Mouse (Mus musculus) forebrain, embryonic 11.5 days (tissue): ENCODE results near the gene Ptger2. TPM values are rescaled to one million over a fixed set of nuclear protein-coding genes. Genes with fewer than 3 reads are reported as not detected.

ENCODE experiments used
- ATAC-seq: fragments of 200-750 bp; cut with Nextera tagmentation; replicated peaks from 2 replicates; pipeline ENCODE4 v1.8.0; 2017; ENCODE audit warnings: moderate TSS enrichment; ENCODE audit not compliant: low FRiP score
- DNase-seq: peaks from one replicate; pipeline ENCODE4 v3.0.0-alpha.2; 2017; ENCODE audit warnings: low spot score
- H3K27ac ChIP-seq: fragments of 300-500 bp; sonication (generic); 2 replicates; pipeline ENCODE4 v1.5.1; 2014; ENCODE audit warnings: low read depth, low read length
- H3K27me3 ChIP-seq: fragments of 300-500 bp; sonication (generic); 2 replicates; pipeline ENCODE4 v1.6.1; 2014; ENCODE audit warnings: mild to moderate bottlenecking, low read length, mixed read lengths; ENCODE audit not compliant: control insufficient read depth, insufficient read depth
- H3K36me3 ChIP-seq: fragments of 300-500 bp; sonication (generic); 2 replicates; pipeline ENCODE4 v1.6.1; 2014; ENCODE audit warnings: mild to moderate bottlenecking, low read length, moderate library complexity, mixed read lengths; ENCODE audit not compliant: control insufficient read depth, insufficient read depth
- H3K4me1 ChIP-seq: fragments of 300-500 bp; sonication (generic); replicated peaks from 2 replicates; pipeline ENCODE4 v1.6.1; 2014; ENCODE audit warnings: low read length, mixed read lengths; ENCODE audit not compliant: control insufficient read depth, insufficient read depth
- H3K4me2 ChIP-seq: fragments of 300-500 bp; sonication (generic); 2 replicates; pipeline ENCODE4 v1.6.1; 2014; ENCODE audit warnings: low read depth, mild to moderate bottlenecking, low read length, moderate library complexity, mixed read lengths; ENCODE audit not compliant: severe bottlenecking
- H3K4me3 ChIP-seq: fragments of 300-500 bp; sonication (generic); 2 replicates; pipeline ENCODE4 v1.5.1; 2014; ENCODE audit warnings: low read depth, low read length
- H3K9ac ChIP-seq: fragments of 300-500 bp; sonication (generic); 2 replicates; pipeline ENCODE4 v1.6.1; 2014; ENCODE audit warnings: low read length
- H3K9me3 ChIP-seq: fragments of 300-500 bp; sonication (generic); 2 replicates; pipeline ENCODE4 v1.6.1; 2016; ENCODE audit warnings: low read length, mixed read lengths; ENCODE audit not compliant: control insufficient read depth
- WGBS: fragments of 180-500 bp; shearing (Covaris S2); extraction: QIAGEN DNeasy Blood & Tissue Kit; methylation state at CpG from one replicate; pipeline ENCODE4 v1.1.7; 2014; 5-methylcytosine and 5-hydroxymethylcytosine counted together
- polyA plus RNA-seq: library from polyadenylated mRNA; unstranded; fragments of >200 nt; fragmentation: Nextera tagmentation; extraction: Ambion mirVana; gene quantifications from 2 replicates; pipeline ENCODE4 v1.2.1, GENCODE M21; 2014

Gene Ptger2
- polyA plus RNA-seq, 1 experiment from 2014 or later: 0.13 TPM

- WGBS: 1% methylated on average over 45 of the region's 45 CpGs
- Histone ChIP-seq H3K4me2 (peak overlapping the region; percentile 88), H3K4me3 (peak overlapping the region; percentile 40), H3K4me1 (0 out of 2 replicates have a peak, but pooled peaks cover 6% of the 10 kb centered on the region), H3K9me3 (no peaks in the 10 kb centered on the region), H3K9ac (peak overlapping the region; percentile 32), H3K27ac (no peak overlapping the region), H3K27me3 (peaks cover 16% of the 10 kb centered on the region), H3K36me3 (no peaks in the 10 kb centered on the region)
- ATAC-seq (peak; percentile 51), DNase-seq (peak; percentile 61)
Measured at GRCm38 (mm10) chr14:44989017-44989721, 1.2 kb downstream of the Ptger2 start.

GRCm38 (mm10) chr14:44989751-44990150, 1.8 kb downstream of the Ptger2 start:
- no peak for DNase-seq
- H3K27me3 ChIP-seq: peaks cover 16% of the 10 kb centered on the region

GRCm38 (mm10) chr14:44994337-44994736, 6.3 kb downstream of the Ptger2 start:
- H3K27ac ChIP-seq: no peak overlapping the region
- DNase-seq: no peak
- H3K9me3 ChIP-seq: no peaks in the 10 kb centered on the region
- H3K4me1 ChIP-seq: 0 out of 2 replicates have a peak, but pooled peaks cover under 1% of the 10 kb centered on the region
- H3K36me3 ChIP-seq: no peaks in the 10 kb centered on the region
- no peak overlapping the region for H3K9ac ChIP-seq
- ATAC-seq: no peak
- peaks cover 9% of the 10 kb centered on the region for H3K27me3 ChIP-seq
- H3K4me3 ChIP-seq: no peak overlapping the region
- no peak overlapping the region for H3K4me2 ChIP-seq

More at GRCm38 (mm10) chr14:44989751-44990150, 1.8 kb downstream of the Ptger2 start:
- Histone ChIP-seq H3K9ac (peak overlapping the region; percentile 32; the same call in 1 of the 2 replicates), H3K4me2 (peak overlapping the region; percentile 88), H3K9me3 (no peaks in the 10 kb centered on the region), H3K27ac (no peak overlapping the region), H3K4me1 (0 out of 2 replicates have a peak, but pooled peaks cover 6% of the 10 kb centered on the region), H3K36me3 (no peaks in the 10 kb centered on the region), H3K4me3 (peak overlapping the region; percentile 40)
- no peak for ATAC-seq
- WGBS: 30% methylated on average over 4 of the region's 4 CpGs

- Histone ChIP-seq H3K27me3 (no peaks in the 10 kb centered on the region), H3K9me3 (no peaks in the 10 kb centered on the region), H3K36me3 (no peaks in the 10 kb centered on the region), H3K9ac (no peak overlapping the region), H3K4me1 (no peaks in the 10 kb centered on the region), H3K4me2 (no peak overlapping the region), H3K4me3 (no peak overlapping the region), H3K27ac (no peak overlapping the region)
- ATAC-seq: no peak
- no peak for DNase-seq
- 87% methylated on average over 3 of the region's 3 CpGs for WGBS
Measured at GRCm38 (mm10) chr14:45000086-45000769, 12.2 kb downstream of the Ptger2 start.

DNA sequence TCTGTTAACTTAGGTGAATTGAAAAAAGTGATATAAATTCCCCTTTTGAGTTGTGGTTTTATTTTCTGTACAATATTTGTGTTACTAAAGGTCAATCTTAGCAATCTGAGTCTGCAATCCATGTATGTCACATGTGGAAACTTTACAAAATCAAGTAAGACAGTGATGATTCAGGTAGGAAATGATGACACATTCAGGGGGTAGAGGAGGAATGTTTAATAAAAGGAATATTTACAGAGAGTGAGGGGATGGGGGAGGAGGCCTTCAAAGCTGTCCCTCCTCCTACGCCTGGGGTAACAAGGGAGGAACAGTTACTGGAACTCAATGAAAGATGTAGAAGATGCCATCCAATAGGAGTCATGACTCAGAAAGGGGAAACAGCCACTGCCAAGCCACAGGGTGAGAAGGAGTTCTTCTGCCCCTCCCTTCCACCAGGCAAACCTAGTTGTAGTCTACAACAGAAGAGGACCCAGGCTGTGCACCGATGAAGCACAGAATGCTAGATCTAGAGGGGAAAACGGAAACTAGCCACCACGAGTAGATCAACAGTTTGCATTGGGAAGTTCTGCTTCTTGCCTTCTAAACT, 17.8 kb downstream of the Ptger2 start:
- 94% methylated on average over 4 of the region's 4 CpGs for WGBS
- Histone ChIP-seq H3K4me3 (no peak overlapping the region), H3K27ac (no peak overlapping the region), H3K27me3 (no peaks in the 10 kb centered on the region), H3K4me2 (no peak overlapping the region), H3K4me1 (no peaks in the 10 kb centered on the region), H3K9me3 (no peaks in the 10 kb centered on the region), H3K36me3 (no peaks in the 10 kb centered on the region), H3K9ac (no peak overlapping the region)
- DNase-seq (no peak), ATAC-seq (no peak)

- H3K27me3 ChIP-seq: no peaks in the 10 kb centered on the region
- H3K4me1 ChIP-seq: no peaks in the 10 kb centered on the region
- H3K9ac ChIP-seq: no peak overlapping the region
- H3K4me3 ChIP-seq: no peak overlapping the region
- no peaks in the 10 kb centered on the region for H3K9me3 ChIP-seq
- DNase-seq (no peak), ATAC-seq (no peak)
- no peak overlapping the region for H3K4me2 ChIP-seq
- 88% methylated on average over 1 of the region's 1 CpGs for WGBS
- H3K27ac ChIP-seq: no peak overlapping the region
- H3K36me3 ChIP-seq: no peaks in the 10 kb centered on the region
Measured at GRCm38 (mm10) chr14:45009242-45009641, 21.2 kb downstream of the Ptger2 start.

GRCm38 (mm10) chr14:45011260-45011659, 23.3 kb downstream of the Ptger2 start:
- DNase-seq: no peak
- Histone ChIP-seq H3K4me2 (no peak overlapping the region), H3K36me3 (no peaks in the 10 kb centered on the region), H3K9me3 (no peaks in the 10 kb centered on the region), H3K4me1 (no peaks in the 10 kb centered on the region), H3K4me3 (no peak overlapping the region), H3K27me3 (no peaks in the 10 kb centered on the region), H3K27ac (no peak overlapping the region), H3K9ac (no peak overlapping the region)
- WGBS: 70% methylated on average over 2 of the region's 2 CpGs
- ATAC-seq: no peak

GRCm38 (mm10) chr14:45011671-45012070, 23.7 kb downstream of the Ptger2 start:
- no peaks in the 10 kb centered on the region for H3K36me3 ChIP-seq
- no peaks in the 10 kb centered on the region for H3K27me3 ChIP-seq
- H3K4me1 ChIP-seq: no peaks in the 10 kb centered on the region
- no peaks in the 10 kb centered on the region for H3K9me3 ChIP-seq
- DNase-seq (no peak), ATAC-seq (no peak)
- no peak overlapping the region for H3K9ac ChIP-seq
- no peak overlapping the region for H3K4me2 ChIP-seq
- WGBS: 94% methylated on average over 6 of the region's 6 CpGs
- no peak overlapping the region for H3K4me3 ChIP-seq
- H3K27ac ChIP-seq: no peak overlapping the region
